Mouse (Mus musculus) kidney, adult 9 months (tissue): ENCODE results near the gene Scn1b.

Experiments
- DNase-seq: peaks from one replicate; pipeline ENCODE4 v3.0.0; 2022

The Scn1b gene

GRCm38 (mm10) chr7:31126851-31127724, at the start of gene Scn1b:
TSS of gene Scn1b (minus strand) at chr7:31127003.
- DNase-seq: no peak

GRCm38 (mm10) chr7:31175096-31175495, 48.3 kb upstream of the Scn1b start:
- DNase-seq: no peak

GRCm38 (mm10) chr7:31174466-31174865, 47.7 kb upstream of the Scn1b start:
- no peak for DNase-seq

- DNase-seq: peak; percentile 53
Observed at GRCm38 (mm10) chr7:31172238-31172637, 45.4 kb upstream of the Scn1b start.

GRCm38 (mm10) chr7:31170520-31170919, 43.7 kb upstream of the Scn1b start:
- DNase-seq: no peak

- peak; percentile 62 for DNase-seq
Observed at GRCm38 (mm10) chr7:31168412-31168811, 41.6 kb upstream of the Scn1b start.

- DNase-seq: no peak
Observed at GRCm38 (mm10) chr7:31164748-31165147, 37.9 kb upstream of the Scn1b start.

- DNase-seq: no peak
Observed at GRCm38 (mm10) chr7:31163666-31164577, 37.1 kb upstream of the Scn1b start.

GRCm38 (mm10) chr7:31162324-31162723, 35.5 kb upstream of the Scn1b start:
- peak; percentile 48 for DNase-seq

GRCm38 (mm10) chr7:31161831-31162230, 35.0 kb upstream of the Scn1b start:
- DNase-seq: no peak

GRCm38 (mm10) chr7:31161246-31161645, 34.4 kb upstream of the Scn1b start:
- no peak for DNase-seq

- DNase-seq: no peak
Observed at GRCm38 (mm10) chr7:31160763-31161162, 34.0 kb upstream of the Scn1b start.

GRCm38 (mm10) chr7:31156034-31156928, 29.5 kb upstream of the Scn1b start:
- peak; percentile 52 for DNase-seq

- DNase-seq: peak; percentile 76
Observed at GRCm38 (mm10) chr7:31155296-31156033, 28.7 kb upstream of the Scn1b start, which contains the start of gene Gramd1a. TSS of gene Gramd1a (minus strand) at chr7:31155896.

GRCm38 (mm10) chr7:31153536-31154320, 26.9 kb upstream of the Scn1b start:
- DNase-seq: no peak

- DNase-seq: peak; percentile 76
Observed at GRCm38 (mm10) chr7:31151301-31152241, 24.8 kb upstream of the Scn1b start.

- peak; percentile 90 for DNase-seq
Observed at GRCm38 (mm10) chr7:31150566-31151300, 23.9 kb upstream of the Scn1b start.

GRCm38 (mm10) chr7:31149751-31150565, 23.2 kb upstream of the Scn1b start:
- no peak for DNase-seq
